Mouse (Mus musculus) ZHBTc4 (cell line): Measurements from ENCODE around the gene Fbxl19.
"Not testable (repeated sequence)": the region's sequence is repeated elsewhere in the genome, so short reads cannot be mapped to it uniquely, and the experiment has no call there.

Experiments
- DNase-seq: peaks from one replicate; pipeline ENCODE4 v3.0.0-alpha.2; 2011; ENCODE audit warnings: low read depth, low spot score

Fbxl19 gene

DNA sequence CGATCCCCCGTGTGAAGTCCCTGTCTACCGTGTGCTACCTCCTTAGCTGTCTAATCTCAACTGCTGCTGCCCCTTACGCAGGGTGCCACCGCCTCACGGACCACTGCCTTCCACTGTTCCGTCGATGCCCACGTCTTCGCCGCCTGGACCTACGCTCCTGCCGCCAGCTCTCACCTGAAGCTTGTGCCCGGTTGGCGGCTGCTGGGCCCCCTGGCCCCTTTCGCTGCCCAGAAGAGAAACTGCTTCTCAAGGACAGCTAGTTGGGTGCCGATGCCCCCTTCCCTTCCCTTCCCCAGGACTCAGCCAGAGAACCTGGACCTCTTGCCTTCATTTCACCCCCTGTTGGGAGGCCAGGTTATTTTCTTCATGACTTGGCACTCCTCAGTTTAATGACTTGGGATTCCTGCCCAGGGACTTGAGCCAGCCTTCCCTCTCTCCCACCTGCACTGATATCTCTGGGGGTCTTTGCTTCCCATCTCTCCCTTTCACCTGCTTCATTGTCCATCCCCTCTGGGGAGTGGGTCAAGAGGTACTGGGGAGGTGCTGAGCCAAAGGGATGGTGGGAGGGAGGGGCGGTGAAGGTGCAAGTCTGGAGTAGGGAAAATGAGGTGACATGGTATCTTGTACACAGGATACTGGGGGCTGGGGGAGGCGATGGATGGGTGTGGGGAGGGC lies 23.5 kb downstream of the Fbxl19 start:
- DNase-seq = peak; percentile 8

DNA sequence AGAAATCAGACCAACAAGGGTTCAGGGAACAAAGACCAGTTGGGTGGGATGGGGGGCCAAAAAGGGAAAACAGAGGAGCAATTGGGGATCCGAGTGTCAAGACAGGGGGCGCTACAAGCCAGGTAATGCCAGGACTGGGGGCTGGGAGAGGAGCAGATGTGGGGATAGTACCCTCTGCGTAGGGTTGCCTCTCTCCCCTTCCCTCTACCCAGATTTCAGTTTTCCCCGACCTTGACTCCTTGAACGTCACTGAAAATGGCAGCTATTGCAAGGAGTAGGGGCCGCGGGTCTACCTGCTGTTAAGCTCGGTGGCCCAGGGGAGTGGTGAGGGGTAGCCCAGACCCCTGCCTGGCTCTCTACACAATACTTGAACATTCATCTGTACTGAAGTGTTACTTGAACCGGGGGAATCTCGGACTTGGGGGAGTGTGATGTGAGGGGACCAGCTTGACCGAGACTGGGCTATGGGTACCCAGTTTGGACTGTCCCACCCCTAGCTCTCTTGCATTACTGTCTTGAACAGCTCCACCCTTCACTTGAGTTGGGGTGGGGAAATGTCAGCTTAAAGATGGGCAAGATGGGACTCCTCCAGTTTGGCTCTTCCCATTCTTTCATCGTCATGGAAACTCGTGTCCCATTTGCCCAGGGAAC lies 24.1 kb downstream of the Fbxl19 start:
- no peak for DNase-seq

DNA sequence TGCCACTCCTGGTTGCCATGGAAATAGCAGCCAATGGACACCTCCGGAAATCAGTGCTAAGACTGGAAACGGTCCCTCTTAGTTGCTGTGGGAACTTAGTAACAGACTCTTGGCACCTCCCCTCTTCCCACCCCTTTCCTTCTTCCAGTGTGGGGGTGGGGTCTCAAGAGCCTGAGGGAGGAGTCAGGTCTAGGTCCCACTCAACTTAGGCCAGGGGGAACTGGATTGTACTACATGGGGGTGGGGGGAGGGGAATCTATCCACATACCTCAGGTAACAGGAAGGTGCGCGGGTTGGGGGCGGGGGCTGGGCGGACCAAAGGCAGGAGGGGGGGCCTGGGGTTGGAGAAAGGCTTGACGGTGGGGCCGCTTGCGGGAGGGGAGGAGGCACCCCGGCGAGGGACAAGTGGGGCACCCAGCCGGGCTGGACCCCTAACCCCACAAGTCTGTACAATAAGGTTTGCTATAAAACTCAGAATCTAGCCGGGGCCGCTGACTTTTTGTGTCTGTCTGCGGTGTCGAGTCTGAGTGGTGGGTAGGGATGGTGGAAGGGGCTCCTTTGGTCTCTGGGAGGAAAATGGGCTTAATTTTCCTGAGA lies 24.8 kb downstream of the Fbxl19 start:
- peak; percentile 99 for DNase-seq

DNA sequence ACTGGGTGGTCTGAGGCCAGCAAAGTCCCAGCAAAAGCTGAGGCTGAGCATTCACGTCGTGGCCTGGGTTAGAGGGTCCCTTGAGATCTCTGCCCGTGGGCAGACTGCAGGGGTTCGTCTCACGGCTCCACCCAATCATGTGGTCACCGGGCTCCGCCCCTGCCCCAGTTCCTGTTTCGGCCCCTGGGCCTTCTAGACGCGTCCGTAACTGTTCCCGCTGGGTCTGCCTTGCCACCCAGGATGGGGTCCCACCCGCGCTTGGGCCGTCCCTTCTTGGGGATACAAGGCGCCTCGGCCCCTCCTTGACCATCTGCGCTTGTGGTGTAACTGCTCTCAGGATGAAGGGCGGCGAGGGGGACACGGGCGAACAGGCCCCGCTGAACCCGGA lies 25.3 kb downstream of the Fbxl19 start, which contains the start of gene Orai3:
TSS of gene Orai3 (plus strand) at position 165 of the 388 bp plus-strand sequence.
- peak; percentile 81 for DNase-seq

DNA sequence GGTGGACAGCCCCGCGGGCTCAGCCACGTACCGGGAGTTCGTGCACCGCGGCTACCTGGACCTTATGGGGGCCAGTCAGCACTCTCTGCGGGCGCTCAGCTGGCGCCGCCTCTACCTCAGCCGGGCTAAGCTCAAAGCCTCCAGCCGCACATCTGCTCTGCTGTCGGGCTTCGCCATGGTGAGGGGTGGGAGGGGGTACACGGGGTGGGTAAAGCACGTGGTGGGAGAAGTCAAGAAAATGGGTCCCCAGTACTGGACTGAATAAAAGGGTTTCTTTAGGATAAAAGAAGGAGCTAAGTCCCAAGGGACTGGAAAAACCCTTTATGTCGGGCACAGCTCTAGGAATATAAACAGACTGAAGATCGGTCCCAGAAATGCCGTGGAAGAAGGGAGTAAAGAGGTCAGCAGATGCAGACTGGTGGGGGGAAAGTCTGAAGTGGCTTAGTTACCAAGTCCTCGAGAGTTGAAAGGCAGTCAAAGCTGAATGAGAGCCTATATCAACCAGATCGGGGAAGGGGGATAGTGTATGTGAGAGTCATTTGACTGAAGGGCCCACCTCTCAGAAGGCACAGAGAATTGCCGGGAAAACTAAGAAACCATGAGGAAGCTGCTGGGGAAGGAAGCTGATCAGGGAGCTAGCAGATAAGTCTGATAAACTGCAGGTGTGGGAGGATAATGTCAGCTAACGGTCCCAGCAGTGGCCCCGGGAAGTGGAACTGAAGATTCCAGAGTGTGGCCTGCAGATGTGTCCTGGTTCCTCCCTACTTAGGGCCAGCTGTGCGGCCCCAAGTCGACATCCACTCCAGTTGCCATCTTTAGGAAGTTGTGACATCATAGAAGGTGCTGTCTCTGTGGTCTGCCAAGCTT lies 25.9 kb downstream of the Fbxl19 start:
- DNase-seq = no peak

DNA sequence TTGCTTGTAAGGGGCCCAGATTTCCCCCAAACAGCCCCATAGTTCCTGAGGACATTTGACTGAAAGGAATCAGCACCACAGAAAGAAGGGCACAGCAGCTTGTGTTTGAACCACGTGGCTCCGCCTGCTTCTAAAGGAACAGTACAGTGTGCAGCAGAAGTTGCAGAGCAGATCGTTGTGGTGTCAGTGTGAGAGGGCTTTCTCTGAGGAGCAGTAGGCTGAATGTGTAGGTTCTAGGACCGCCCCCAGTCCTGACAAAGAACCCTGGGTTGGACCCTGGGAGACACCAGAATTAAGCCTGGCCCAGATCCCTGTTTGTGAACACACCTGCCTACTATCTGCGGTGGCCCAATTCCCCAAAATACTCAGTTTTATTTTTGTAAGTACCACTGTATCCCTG lies 26.9 kb downstream of the Fbxl19 start:
- DNase-seq = peak; percentile 46

DNA sequence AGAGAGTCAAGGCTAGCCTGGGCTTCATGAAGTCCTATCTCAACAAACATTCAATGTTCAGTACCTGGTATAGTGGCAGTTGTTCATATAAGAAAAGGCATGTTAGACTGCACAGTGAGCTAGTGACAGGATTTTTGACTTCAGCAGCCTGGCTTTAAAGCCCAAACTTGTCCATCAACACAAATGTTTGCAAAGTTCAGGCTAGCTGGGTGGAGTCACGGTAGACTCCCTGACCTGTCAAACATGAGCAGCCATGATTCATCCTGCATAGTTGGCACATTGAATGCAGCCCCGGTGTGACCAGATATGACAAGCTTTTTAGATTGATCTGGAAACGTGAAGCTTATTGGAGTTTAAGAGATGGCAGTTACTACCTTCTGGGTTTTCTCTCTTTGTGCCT lies 27.7 kb downstream of the Fbxl19 start:
- no peak for DNase-seq

DNA sequence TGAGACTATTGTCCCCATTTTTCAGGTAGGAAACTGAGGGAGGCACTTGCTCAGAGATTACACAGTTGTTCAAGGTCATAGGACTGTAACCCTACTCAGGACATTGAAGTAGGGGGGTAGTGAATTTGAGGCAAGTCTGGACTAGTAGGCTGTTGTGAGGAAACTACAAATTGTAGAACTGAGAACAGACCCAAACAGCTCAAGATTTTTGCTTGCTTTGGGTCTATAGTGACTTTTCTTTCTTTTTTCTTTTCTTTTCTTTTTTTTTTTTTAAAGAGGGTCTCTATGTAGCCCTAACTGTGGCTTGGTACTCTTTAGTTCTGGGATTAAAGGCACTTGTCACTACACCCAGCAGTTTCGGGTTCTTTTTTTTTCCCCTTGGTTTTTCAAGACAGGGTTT lies 28.2 kb downstream of the Fbxl19 start:
- DNase-seq = no peak

DNA sequence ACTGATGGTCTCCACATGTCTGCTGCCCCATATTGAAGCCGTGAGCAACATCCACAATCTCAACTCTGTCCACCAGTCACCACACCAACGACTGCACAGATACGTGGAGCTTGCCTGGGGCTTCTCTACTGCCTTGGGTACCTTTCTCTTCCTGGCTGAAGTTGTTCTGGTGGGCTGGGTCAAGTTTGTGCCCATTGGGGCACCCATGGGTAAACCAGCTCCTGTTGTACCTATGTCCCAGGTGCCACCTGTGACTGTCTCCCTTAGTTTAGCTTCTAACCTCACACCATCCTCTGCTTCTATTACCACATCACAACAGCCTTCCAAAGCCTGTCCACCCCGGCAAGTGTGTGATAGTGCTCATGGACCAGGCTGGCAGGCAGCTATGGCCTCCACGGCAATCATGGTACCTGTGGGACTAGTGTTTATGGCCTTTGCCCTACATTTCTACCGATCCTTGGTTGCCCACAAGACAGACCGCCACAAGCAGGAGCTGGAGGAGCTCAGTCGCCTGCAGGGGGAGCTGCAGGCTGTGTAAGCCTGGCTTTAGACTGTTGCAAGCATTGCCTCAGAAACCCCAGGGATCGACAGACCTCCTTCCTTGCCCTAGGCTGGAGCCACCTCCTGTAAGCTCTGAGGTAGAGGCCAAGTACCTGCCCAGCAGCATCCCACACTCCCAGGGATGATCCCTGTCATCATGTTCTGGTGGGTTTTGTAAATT lies 29.5 kb downstream of the Fbxl19 start:
- peak; percentile 95 for DNase-seq

DNA sequence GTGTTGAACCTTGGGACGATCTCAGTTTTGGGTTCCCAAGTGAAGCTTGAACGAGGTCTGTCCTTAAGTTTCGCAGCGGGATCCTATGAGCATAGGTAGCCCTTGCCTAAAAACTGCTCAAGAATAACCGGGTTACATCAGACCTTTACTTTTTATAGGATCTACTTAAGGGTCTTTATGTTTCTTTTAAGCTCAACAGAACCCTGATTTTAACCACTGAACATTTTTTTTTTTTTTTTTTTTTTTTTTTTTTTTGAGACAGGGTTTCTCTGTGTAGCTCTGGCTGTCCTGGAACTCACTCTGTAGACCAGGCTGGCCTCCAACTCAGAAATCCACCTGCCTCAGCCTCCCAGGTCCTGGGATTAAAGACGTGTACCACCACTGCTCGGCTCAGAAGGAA lies 31.5 kb downstream of the Fbxl19 start:
- DNase-seq = not testable (repeated sequence)

DNA sequence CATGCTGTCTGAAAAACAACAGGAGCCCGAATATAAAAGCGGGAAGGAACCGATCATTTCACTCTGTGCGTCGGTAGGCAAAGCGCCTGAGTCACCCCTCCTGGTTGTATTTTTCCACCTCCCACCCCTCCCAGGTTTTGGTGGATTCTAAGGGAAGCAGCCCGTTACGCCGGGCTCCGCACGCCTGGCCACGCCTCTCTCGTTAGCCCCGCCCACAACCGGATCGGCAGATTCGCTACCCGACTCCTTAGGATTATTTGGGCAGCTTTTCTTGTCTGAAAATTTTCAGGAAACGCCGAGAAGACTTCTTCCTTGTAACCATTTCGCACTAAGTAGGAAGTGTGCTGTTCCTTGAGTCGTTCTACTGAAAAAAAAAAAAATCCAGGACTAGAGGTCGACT lies 32.1 kb downstream of the Fbxl19 start, which contains the start of gene Setd1a:
TSS of gene Setd1a (plus strand) at position 245 of the 400 bp plus-strand sequence.
- peak; percentile 93 for DNase-seq

DNA sequence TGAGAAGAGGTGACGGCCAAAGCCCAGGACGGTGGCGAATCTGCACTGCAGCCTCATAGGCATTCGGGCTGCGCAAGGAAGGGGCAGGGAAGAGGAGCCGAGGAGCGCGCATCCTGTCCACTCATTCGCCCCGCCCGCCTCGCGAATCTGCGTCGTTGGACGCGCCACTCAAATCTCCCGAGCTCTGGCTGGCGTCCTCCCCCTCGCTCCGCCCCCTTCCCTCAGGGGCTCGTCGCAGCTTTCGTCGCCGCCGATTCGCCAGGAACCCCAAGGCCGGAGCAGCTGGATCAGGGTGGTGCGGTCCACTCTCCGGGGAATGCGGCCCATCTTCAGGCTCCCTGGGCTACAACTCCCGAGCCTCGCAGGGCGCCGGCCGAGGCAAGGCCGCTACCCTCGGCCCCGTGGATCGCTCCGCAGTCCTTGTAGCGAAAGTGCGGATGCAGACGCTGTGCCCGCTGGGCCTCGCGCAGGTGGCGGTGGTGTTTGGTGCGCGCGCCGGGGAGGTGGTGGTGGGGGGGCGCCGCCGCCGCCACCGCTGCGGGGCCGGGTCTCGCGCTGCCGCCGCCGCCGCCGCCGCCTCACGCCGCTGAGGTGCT lies 32.6 kb downstream of the Fbxl19 start:
- peak; percentile 99 for DNase-seq

DNA sequence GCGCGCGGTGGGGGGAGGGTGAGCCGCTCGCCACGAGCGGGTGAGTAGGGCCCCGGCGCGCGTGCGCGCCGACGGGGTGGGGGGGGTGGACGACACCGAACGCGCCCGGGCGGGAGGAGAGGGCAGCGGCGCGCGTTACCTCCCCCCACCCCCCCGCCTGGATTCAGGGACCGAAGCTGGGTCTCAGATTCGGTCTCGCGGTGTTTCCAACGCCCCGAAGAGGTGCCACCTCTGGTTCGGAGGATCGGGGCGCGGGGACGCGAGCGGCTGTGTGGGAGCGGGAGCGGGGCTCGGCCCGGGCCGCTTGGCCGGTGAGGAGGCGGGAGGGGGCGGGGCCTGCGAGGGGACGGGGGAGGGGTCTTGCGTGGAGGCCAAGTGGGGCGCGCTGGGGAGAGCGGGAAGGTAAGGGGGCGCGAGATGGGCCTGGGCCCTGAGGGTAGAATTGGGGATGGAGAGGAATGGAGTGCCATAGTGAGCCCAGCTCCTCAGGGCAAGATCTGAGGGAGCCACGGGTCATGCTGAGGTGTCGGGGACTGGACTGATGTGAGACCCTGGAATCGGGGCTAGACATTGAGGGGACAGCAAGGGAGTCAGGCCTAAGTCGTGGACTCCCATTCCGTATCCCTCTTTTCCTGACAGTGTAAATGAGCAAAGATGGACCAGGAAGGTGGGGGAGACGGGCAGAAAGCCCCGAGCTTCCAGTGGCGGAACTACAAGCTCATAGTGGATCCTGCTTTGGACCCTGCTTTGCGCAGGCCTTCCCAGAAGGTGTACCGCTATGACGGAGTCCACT lies 33.3 kb downstream of the Fbxl19 start:
- DNase-seq = peak; percentile 82

DNA sequence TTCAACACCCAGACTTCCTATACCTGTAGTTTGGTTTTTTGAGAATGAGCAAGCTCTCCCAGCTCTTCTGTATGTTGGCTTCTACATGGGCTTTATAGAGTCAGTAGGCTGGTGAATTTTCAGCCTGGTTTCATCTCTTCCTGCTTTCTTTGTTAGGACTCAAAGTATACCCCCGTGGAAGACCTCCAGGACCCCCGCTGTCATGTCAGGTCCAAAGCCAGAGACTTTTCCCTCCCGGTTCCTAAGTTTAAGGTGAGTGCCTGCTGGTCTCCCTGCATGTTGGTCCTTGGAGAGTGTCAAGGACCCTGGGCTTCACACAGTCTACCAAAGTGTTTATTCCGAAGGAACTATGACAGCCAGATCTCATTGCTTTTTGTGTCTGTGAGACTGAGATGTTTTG lies 34.0 kb downstream of the Fbxl19 start:
- DNase-seq = no peak

DNA sequence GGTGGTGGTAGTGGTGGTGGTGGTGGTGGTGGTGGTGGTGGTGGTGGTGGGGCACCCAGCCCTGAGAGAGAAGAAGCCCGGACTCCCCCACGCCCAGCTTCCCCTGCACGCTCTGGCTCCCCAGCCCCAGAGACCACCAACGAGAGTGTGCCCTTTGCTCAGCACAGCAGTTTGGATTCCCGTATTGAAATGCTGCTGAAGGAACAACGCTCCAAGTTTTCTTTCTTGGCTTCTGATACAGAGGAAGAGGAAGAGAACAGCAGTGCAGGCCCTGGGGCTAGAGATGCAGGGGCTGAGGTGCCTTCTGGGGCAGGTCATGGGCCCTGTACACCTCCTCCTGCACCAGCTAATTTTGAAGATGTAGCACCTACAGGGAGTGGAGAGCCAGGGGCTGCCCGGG lies 41.0 kb downstream of the Fbxl19 start, which contains the start of gene Gm49388:
TSS of gene Gm49388 (plus strand) at position 301 of the 400 bp plus-strand sequence.
- no peak for DNase-seq

DNA sequence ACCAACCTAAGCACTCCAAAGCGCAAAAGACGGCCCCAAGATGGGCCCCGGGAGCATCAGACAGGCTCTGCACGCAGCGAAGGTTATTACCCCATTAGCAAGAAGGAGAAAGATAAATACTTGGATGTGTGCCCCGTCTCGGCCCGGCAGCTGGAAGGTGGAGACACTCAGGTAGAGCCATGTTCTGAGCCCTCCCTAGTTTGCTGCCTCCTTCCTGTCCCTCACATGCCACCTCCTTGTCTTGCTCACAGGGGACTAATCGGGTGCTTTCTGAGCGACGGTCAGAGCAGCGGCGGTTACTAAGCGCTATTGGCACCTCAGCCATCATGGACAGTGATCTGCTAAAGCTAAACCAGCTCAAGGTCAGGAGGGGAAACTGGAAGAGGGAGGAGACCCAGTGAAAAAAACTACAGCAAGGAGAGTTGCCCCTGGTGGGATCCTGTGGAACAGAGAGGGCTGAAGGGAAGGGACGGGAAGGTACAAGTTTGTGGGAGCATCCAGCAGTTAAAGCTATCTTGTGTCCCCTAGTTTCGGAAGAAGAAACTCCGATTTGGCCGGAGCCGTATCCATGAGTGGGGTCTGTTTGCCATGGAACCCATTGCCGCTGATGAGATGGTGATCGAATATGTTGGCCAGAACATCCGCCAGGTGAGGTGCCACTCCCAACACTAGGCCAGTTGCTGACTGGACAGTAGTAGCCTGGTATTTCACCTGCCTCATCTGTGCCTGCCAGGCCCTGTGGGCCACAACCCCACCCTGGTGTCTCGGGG lies 52.9 kb downstream of the Fbxl19 start:
- DNase-seq = no peak

DNA sequence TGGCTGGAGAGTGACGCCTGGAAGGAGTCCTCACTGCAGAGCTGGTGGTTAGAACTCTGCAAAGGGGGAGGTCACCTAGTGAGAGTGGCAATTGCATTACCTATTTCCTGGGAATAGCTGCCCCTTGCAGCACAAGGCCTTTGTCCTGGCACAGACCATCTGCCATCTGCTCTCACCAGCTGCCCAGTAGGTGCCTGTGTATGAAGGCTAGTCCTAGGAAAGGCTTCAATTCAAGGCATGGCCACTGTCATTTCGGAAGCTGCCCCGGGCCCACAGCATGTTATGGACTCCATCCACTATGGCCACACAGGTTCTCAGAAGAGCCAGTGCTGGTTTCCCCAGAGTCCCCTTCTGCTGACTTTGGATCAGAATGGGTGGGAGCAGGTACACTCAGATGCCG lies 54.2 kb downstream of the Fbxl19 start:
- DNase-seq = no peak

DNA sequence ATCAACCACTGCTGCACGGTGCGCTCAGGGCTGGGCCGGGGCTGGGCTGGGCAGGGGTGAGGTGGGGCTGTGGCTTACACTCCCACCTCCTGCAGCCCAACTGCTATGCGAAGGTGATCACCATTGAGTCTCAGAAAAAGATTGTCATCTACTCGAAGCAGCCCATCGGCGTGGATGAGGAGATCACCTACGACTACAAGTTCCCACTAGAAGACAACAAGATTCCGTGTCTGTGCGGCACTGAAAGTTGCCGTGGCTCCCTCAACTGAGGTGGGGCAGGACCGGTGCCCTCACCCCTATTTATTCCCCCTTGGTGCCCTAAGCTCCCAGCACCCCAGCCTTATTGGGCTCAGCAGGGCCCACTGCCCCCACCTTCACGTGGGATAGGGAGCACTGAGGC lies 54.9 kb downstream of the Fbxl19 start:
- no peak for DNase-seq

DNA sequence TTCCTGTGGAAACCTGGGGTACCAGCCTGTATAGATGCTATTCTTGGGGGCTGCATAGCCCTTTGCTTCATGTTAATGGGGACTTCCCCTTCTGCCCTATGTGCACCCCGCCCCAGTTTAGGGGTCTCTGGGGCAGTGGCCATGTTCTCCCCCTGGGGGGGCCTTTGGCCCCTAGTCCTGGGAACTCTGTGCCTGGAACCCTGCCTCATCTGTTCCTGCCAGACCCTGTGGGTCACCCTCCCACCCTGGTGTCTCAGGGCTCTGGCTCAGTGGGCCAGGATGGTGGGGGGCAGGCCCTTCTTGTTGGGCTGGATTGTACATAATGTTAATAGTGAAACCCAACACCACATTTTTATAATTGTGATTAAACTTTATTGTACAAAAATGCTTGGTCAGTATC lies 55.4 kb downstream of the Fbxl19 start:
- DNase-seq = no peak
